Mouse (Mus musculus) kidney, embryonic 15.5 days (tissue): ENCODE measurements at regions not wholly inside any gene's neighbourhood (a gene's known extent, or its start where the extent isn't known, plus 50 kb on each side); places are given as distances from the start of the nearest gene placed in this dataset.
A peak's percentile ranks its signal among the peaks of the same experiment; 100 is the strongest.

Experiments
- ATAC-seq: fragments of 200-750 bp; cut with Nextera tagmentation; replicated peaks from 2 replicates; pipeline ENCODE4 v1.8.0; 2017; ENCODE audit warnings: moderate TSS enrichment; ENCODE audit not compliant: low FRiP score
- H3K27ac ChIP-seq: fragments of 300-500 bp; sonication (generic); 2 replicates; pipeline ENCODE4 v1.5.1; 2015; ENCODE audit warnings: mild to moderate bottlenecking, inconsistent platforms
- H3K27me3 ChIP-seq: fragments of 300-500 bp; sonication (generic); 2 replicates; pipeline ENCODE4 v1.6.1; 2015; ENCODE audit warnings: inconsistent platforms
- H3K36me3 ChIP-seq: fragments of 300-500 bp; sonication (generic); 2 replicates; pipeline ENCODE4 v1.6.1; 2015; ENCODE audit warnings: inconsistent platforms
- H3K4me1 ChIP-seq: fragments of 300-500 bp; sonication (generic); 2 replicates; pipeline ENCODE4 v1.6.1; 2015; ENCODE audit warnings: inconsistent platforms
- H3K4me2 ChIP-seq: fragments of 300-500 bp; sonication (generic); 2 replicates; pipeline ENCODE4 v1.6.1; 2015; ENCODE audit warnings: moderate library complexity, mild to moderate bottlenecking, inconsistent platforms
- H3K4me3 ChIP-seq: fragments of 300-500 bp; sonication (generic); replicated peaks from 2 replicates; pipeline ENCODE4 v1.5.1; 2015; ENCODE audit warnings: mild to moderate bottlenecking, inconsistent platforms
- H3K9ac ChIP-seq: fragments of 300-500 bp; sonication (generic); 2 replicates; pipeline ENCODE4 v1.6.1; 2015; ENCODE audit warnings: mild to moderate bottlenecking, inconsistent platforms
- H3K9me3 ChIP-seq: fragments of 300-500 bp; sonication (generic); replicated peaks from 2 replicates; pipeline ENCODE4 v1.6.1; 2016; ENCODE audit warnings: inconsistent platforms
- WGBS: fragments of 180-500 bp; shearing (Covaris S2); methylation state at CpG from one replicate; pipeline ENCODE4 v1.1.7; 2015; ENCODE audit warnings: mixed read lengths; 5-methylcytosine and 5-hydroxymethylcytosine counted together

GRCm38 (mm10) chr13:110493002-110493552 is 98.2 kb downstream of the Plk2 start:
- ATAC-seq: no peak
- Histone ChIP-seq H3K4me3 (no peak overlapping the region), H3K27ac (no peak overlapping the region), H3K9me3 (no peaks in the 10 kb centered on the region), H3K4me2 (no peak overlapping the region), H3K27me3 (no peaks in the 10 kb centered on the region), H3K4me1 (no peaks in the 10 kb centered on the region), H3K36me3 (no peaks in the 10 kb centered on the region), H3K9ac (no peak overlapping the region)
- WGBS: 81% methylated on average over 7 of the region's 7 CpGs

GRCm38 (mm10) chr13:110497461-110497860 is 102.6 kb downstream of the Plk2 start:
- H3K9ac ChIP-seq: no peak overlapping the region
- WGBS: 82% methylated on average over 3 of the region's 3 CpGs
- ATAC-seq: no peak
- no peak overlapping the region for H3K4me2 ChIP-seq
- H3K4me1 ChIP-seq: 0 out of 2 replicates have a peak, but pooled peaks cover under 1% of the 10 kb centered on the region
- no peaks in the 10 kb centered on the region for H3K9me3 ChIP-seq
- H3K27me3 ChIP-seq: no peaks in the 10 kb centered on the region
- H3K4me3 ChIP-seq: no peak overlapping the region
- no peak overlapping the region for H3K27ac ChIP-seq
- H3K36me3 ChIP-seq: no peaks in the 10 kb centered on the region

- Histone ChIP-seq H3K27me3 (no peaks in the 10 kb centered on the region), H3K9ac (no peak overlapping the region), H3K27ac (no peak overlapping the region), H3K36me3 (no peaks in the 10 kb centered on the region), H3K4me2 (no peak overlapping the region), H3K4me1 (0 out of 2 replicates have a peak, but pooled peaks cover 3% of the 10 kb centered on the region), H3K9me3 (no peaks in the 10 kb centered on the region), H3K4me3 (no peak overlapping the region)
- ATAC-seq: no peak
- 59% methylated on average over 1 of the region's 1 CpGs for WGBS
Observed at GRCm38 (mm10) chr13:110507814-110508362, 113.0 kb downstream of the Plk2 start.

GRCm38 (mm10) chr13:110517986-110518385 is 123.1 kb downstream of the Plk2 start:
- no peak overlapping the region for H3K4me2 ChIP-seq
- ATAC-seq: no peak
- H3K9me3 ChIP-seq: no peaks in the 10 kb centered on the region
- H3K9ac ChIP-seq: no peak overlapping the region
- H3K27me3 ChIP-seq: no peaks in the 10 kb centered on the region
- H3K27ac ChIP-seq: no peak overlapping the region
- no peaks in the 10 kb centered on the region for H3K36me3 ChIP-seq
- no peak overlapping the region for H3K4me3 ChIP-seq
- no peaks in the 10 kb centered on the region for H3K4me1 ChIP-seq
- 92% methylated on average over 8 of the region's 8 CpGs for WGBS

GRCm38 (mm10) chr13:110522974-110523373 is 128.1 kb downstream of the Plk2 start:
- 90% methylated on average over 4 of the region's 4 CpGs for WGBS
- H3K27me3 ChIP-seq: no peaks in the 10 kb centered on the region
- no peaks in the 10 kb centered on the region for H3K4me1 ChIP-seq
- H3K4me3 ChIP-seq: no peak overlapping the region
- H3K9ac ChIP-seq: no peak overlapping the region
- no peaks in the 10 kb centered on the region for H3K36me3 ChIP-seq
- ATAC-seq: no peak
- no peak overlapping the region for H3K27ac ChIP-seq
- H3K9me3 ChIP-seq: no peaks in the 10 kb centered on the region
- no peak overlapping the region for H3K4me2 ChIP-seq

GRCm38 (mm10) chr13:110527681-110528080 is 132.8 kb downstream of the Plk2 start:
- Histone ChIP-seq H3K4me2 (no peak overlapping the region), H3K27ac (no peak overlapping the region), H3K4me3 (no peak overlapping the region), H3K9me3 (no peaks in the 10 kb centered on the region), H3K36me3 (no peaks in the 10 kb centered on the region), H3K4me1 (no peaks in the 10 kb centered on the region), H3K9ac (no peak overlapping the region), H3K27me3 (no peaks in the 10 kb centered on the region)
- no peak for ATAC-seq
- WGBS: 70% methylated on average over 3 of the region's 3 CpGs

- WGBS: 98% methylated on average over 4 of the region's 4 CpGs
- no peak for ATAC-seq
Observed at GRCm38 (mm10) chr13:110529624-110530023, 134.8 kb downstream of the Plk2 start.

GRCm38 (mm10) chr13:110534320-110534764 is 139.5 kb downstream of the Plk2 start:
- ATAC-seq: peak; percentile 70
- H3K4me2 ChIP-seq: no peak overlapping the region
- no peaks in the 10 kb centered on the region for H3K9me3 ChIP-seq
- H3K36me3 ChIP-seq: no peaks in the 10 kb centered on the region
- H3K9ac ChIP-seq: no peak overlapping the region
- H3K4me3 ChIP-seq: no peak overlapping the region
- peaks cover 7% of the 10 kb centered on the region; the same call in 1 of the 2 replicates for H3K4me1 ChIP-seq
- no peak overlapping the region for H3K27ac ChIP-seq
- 22% methylated on average over 7 of the region's 7 CpGs for WGBS
- H3K27me3 ChIP-seq: no peaks in the 10 kb centered on the region

More at GRCm38 (mm10) chr13:110529624-110530023, 134.8 kb downstream of the Plk2 start:
- Histone ChIP-seq H3K27me3 (no peaks in the 10 kb centered on the region), H3K4me1 (no peaks in the 10 kb centered on the region), H3K9me3 (no peaks in the 10 kb centered on the region), H3K4me2 (no peak overlapping the region), H3K36me3 (no peaks in the 10 kb centered on the region), H3K4me3 (no peak overlapping the region), H3K9ac (no peak overlapping the region), H3K27ac (no peak overlapping the region)

- no peaks in the 10 kb centered on the region for H3K27me3 ChIP-seq
- no peak overlapping the region for H3K27ac ChIP-seq
- H3K9me3 ChIP-seq: no peaks in the 10 kb centered on the region
- ATAC-seq: no peak
- 70% methylated on average over 2 of the region's 2 CpGs for WGBS
- no peak overlapping the region for H3K4me2 ChIP-seq
- H3K4me1 ChIP-seq: peaks cover 7% of the 10 kb centered on the region; the same call in 1 of the 2 replicates
- no peak overlapping the region for H3K9ac ChIP-seq
- H3K4me3 ChIP-seq: no peak overlapping the region
- H3K36me3 ChIP-seq: no peaks in the 10 kb centered on the region
Observed at GRCm38 (mm10) chr13:110535785-110536184, 140.9 kb downstream of the Plk2 start.

- ATAC-seq: peak; percentile 74
- H3K27ac ChIP-seq: peak overlapping the region; percentile 54; the same call in 1 of the 2 replicates
- H3K4me1 ChIP-seq: peaks cover 9% of the 10 kb centered on the region
- H3K4me2 ChIP-seq: no peak overlapping the region
- H3K4me3 ChIP-seq: no peak overlapping the region
- H3K36me3 ChIP-seq: no peaks in the 10 kb centered on the region
- WGBS: 44% methylated on average over 7 of the region's 7 CpGs
- no peak overlapping the region for H3K9ac ChIP-seq
- H3K27me3 ChIP-seq: no peaks in the 10 kb centered on the region
- no peaks in the 10 kb centered on the region for H3K9me3 ChIP-seq
Observed at GRCm38 (mm10) chr13:110537960-110538463, 143.2 kb downstream of the Plk2 start.

GRCm38 (mm10) chr13:110540543-110541265 is 145.9 kb downstream of the Plk2 start:
- H3K27me3 ChIP-seq: no peaks in the 10 kb centered on the region
- ATAC-seq: no peak
- no peak overlapping the region for H3K4me2 ChIP-seq
- no peak overlapping the region for H3K9ac ChIP-seq
- H3K4me3 ChIP-seq: no peak overlapping the region
- H3K4me1 ChIP-seq: peaks cover 9% of the 10 kb centered on the region
- H3K27ac ChIP-seq: no peak overlapping the region
- WGBS: 74% methylated on average over 13 of the region's 13 CpGs
- H3K9me3 ChIP-seq: no peaks in the 10 kb centered on the region
- no peaks in the 10 kb centered on the region for H3K36me3 ChIP-seq
